Mouse (Mus musculus) embryonic fibroblast, embryonic 13.5 days (primary cell): ENCODE data around the gene Nr2f6.

Experiments
- CTCF ChIP-seq: IDR thresholded peaks from 2 replicates; pipeline ENCODE4 v1.5.1; 2011; ENCODE audit warnings: mild to moderate bottlenecking, control low read depth, low read length, moderate library complexity, borderline replicate concordance; ENCODE audit not compliant: insufficient read depth
- POLR2A ChIP-seq: IDR thresholded peaks from 2 replicates; pipeline ENCODE4 v1.6.1; 2011; ENCODE audit warnings: low read depth, mild to moderate bottlenecking, control low read depth, low read length, moderate library complexity

- TF ChIP-seq CTCF, result no peak
- TF ChIP-seq POLR2A, result no peak
These were observed 13.3 kb upstream of the Nr2f6 start for GRCm38 (mm10) chr8:71395071-71395470.
